Mouse (Mus musculus) large intestine, adult 2 months (tissue): ENCODE results near the gene Nup153. TPM values are rescaled to one million over a fixed set of nuclear protein-coding genes. Genes with fewer than 3 reads are reported as not detected.

Experiments
- DNase-seq: peaks from one replicate; pipeline ENCODE4 v3.0.0-alpha.2; 2012; ENCODE audit warnings: low read depth, low spot score
- WGBS: fragments of 180-500 bp; shearing (Covaris S2); methylation state at CpG from one replicate; pipeline ENCODE4 v1.1.7; 2018; 5-methylcytosine and 5-hydroxymethylcytosine counted together
- polyA plus RNA-seq: library from polyadenylated mRNA; depleted of rRNA; stranded (reverse); fragments of >200 nt; gene quantifications from 2 replicates; pipeline ENCODE4 v1.2.3, GENCODE M21; 2012; rRNA removed

The Nup153 gene
- polyA plus RNA-seq, result 27.2 and 46.3 TPM in 2 replicates

- under 1% methylated on average over 50 of the region's 51 CpGs for WGBS
- peak; percentile 97 for DNase-seq
Observed at GRCm38 (mm10) chr13:46727837-46728268, at the start of gene Nup153. Gene Nup153 (minus strand): TSS chr13:46727940.

- WGBS, result 72% methylated on average over 3 of the region's 3 CpGs
- DNase-seq, result no peak
Observed at GRCm38 (mm10) chr13:46777461-46777860, 49.7 kb upstream of the Nup153 start.

- no peak for DNase-seq
- 63% methylated on average over 14 of the region's 14 CpGs for WGBS
Observed at GRCm38 (mm10) chr13:46776636-46777305, 49.0 kb upstream of the Nup153 start.

GRCm38 (mm10) chr13:46774998-46775397 lies 47.3 kb upstream of the Nup153 start:
- DNase-seq, result no peak
- 90% methylated on average over 5 of the region's 5 CpGs for WGBS

GRCm38 (mm10) chr13:46772581-46772980 lies 44.8 kb upstream of the Nup153 start:
- no peak for DNase-seq
- WGBS, result 98% methylated on average over 13 of the region's 13 CpGs

GRCm38 (mm10) chr13:46765361-46765760 lies 37.6 kb upstream of the Nup153 start:
- no peak for DNase-seq
- WGBS, result 89% methylated on average over 2 of the region's 2 CpGs

- DNase-seq, result no peak
- 65% methylated on average over 9 of the region's 9 CpGs for WGBS
Observed at GRCm38 (mm10) chr13:46763210-46763609, 35.5 kb upstream of the Nup153 start.

GRCm38 (mm10) chr13:46760921-46761320 lies 33.2 kb upstream of the Nup153 start:
- no peak for DNase-seq
- 87% methylated on average over 6 of the region's 6 CpGs for WGBS

- no peak for DNase-seq
- WGBS, result 89% methylated on average over 8 of the region's 8 CpGs
Observed at GRCm38 (mm10) chr13:46759281-46759809, 31.6 kb upstream of the Nup153 start.

- DNase-seq, result no peak
- 98% methylated on average over 13 of the region's 13 CpGs for WGBS
Observed at GRCm38 (mm10) chr13:46758627-46759026, 30.9 kb upstream of the Nup153 start.

- DNase-seq, result no peak
- WGBS, result 91% methylated on average over 7 of the region's 7 CpGs
Observed at GRCm38 (mm10) chr13:46757946-46758345, 30.2 kb upstream of the Nup153 start.

GRCm38 (mm10) chr13:46753294-46753693 lies 25.6 kb upstream of the Nup153 start:
- WGBS, result 83% methylated on average over 5 of the region's 5 CpGs
- DNase-seq, result no peak

- 74% methylated on average over 13 of the region's 13 CpGs for WGBS
- DNase-seq, result no peak
Observed at GRCm38 (mm10) chr13:46752566-46753229, 25.0 kb upstream of the Nup153 start.

- WGBS, result 85% methylated on average over 5 of the region's 5 CpGs
- no peak for DNase-seq
Observed at GRCm38 (mm10) chr13:46748138-46748873, 20.6 kb upstream of the Nup153 start.

GRCm38 (mm10) chr13:46743821-46744220 lies 16.1 kb upstream of the Nup153 start:
- WGBS, result 80% methylated on average over 8 of the region's 8 CpGs
- no peak for DNase-seq

- no peak for DNase-seq
- 56% methylated on average over 2 of the region's 2 CpGs for WGBS
Observed at GRCm38 (mm10) chr13:46742367-46742766, 14.6 kb upstream of the Nup153 start.

GRCm38 (mm10) chr13:46739426-46739825 lies 11.7 kb upstream of the Nup153 start:
- no peak for DNase-seq
- 77% methylated on average over 7 of the region's 7 CpGs for whole genome bisulfite sequencing

- WGBS, result 82% methylated on average over 4 of the region's 4 CpGs
- no peak for DNase-seq
Observed at GRCm38 (mm10) chr13:46737482-46737881, 9.7 kb upstream of the Nup153 start.

- DNase-seq, result no peak
Observed at GRCm38 (mm10) chr13:46736479-46736865, 8.7 kb upstream of the Nup153 start.

GRCm38 (mm10) chr13:46735808-46736478 lies 8.2 kb upstream of the Nup153 start:
- whole genome bisulfite sequencing, result under 1% methylated on average over 20 of the region's 20 CpGs
- DNase-seq, result no peak

More at GRCm38 (mm10) chr13:46736479-46736865, 8.7 kb upstream of the Nup153 start:
- 0% methylated on average over 12 of the region's 12 CpGs for WGBS
